Mouse (Mus musculus) lung, adult 2 months (tissue): Measurements from ENCODE around the gene Rev3l.

Experiments used
- CTCF ChIP-seq: fragments of 200-500 bp; IDR thresholded peaks from 2 replicates; pipeline ENCODE4 v1.5.1; 2011; ENCODE audit warnings: mild to moderate bottlenecking, low read length, control low read depth; ENCODE audit not compliant: insufficient read depth
- POLR2A ChIP-seq: fragments of 200-500 bp; IDR thresholded peaks from 2 replicates; pipeline ENCODE4 v1.6.1; 2011; ENCODE audit warnings: low read depth, mild to moderate bottlenecking, control low read depth, low read length, borderline replicate concordance; ENCODE audit errors: extremely low read depth

- TF ChIP-seq POLR2A, result no peak
- no peak for TF ChIP-seq CTCF
Measured at GRCm38 (mm10) chr10:39865509-39865908, 133.6 kb downstream of the Rev3l start.
